Mouse (Mus musculus): Measurements from ENCODE around the gene Olfr294.

Olfr294 gene

DNA sequence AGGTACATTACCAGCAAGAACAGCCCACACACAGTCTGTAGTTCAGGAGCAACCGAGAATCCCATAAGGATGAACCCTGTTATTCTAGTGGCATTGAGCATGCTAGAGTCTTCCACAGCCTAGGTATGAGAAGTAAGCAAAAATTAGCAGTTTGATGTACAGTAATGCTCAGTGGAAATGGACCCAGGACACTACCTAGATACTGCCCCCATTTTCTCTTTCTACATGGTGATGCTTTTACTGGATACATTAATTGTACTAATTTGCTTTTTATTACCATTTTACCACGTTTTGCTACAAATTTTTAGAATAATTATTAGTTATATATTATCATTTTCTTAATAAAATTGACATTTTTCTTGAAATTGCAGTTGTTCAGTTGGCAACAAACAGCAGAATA, at the start of gene Olfr294:
Gene Olfr294 (minus strand): TSS at position 101 of the 400 bp plus-strand sequence.
- ATAC-seq (ENCODE audit: low TSS enrichment): no peak

- no peak for ATAC-seq (ENCODE audit: low TSS enrichment)
Measured at GRCm38 (mm10) chr7:86648761-86649160, 32.3 kb upstream of the Olfr294 start, which contains the start of gene Olfr293. Gene Olfr293, plus strand, starts transcription at chr7:86649061.

- no peak for ATAC-seq (ENCODE audit: low TSS enrichment)
Measured at GRCm38 (mm10) chr7:86583562-86583961, 32.9 kb downstream of the Olfr294 start, which contains the start of gene Olfr295. Gene Olfr295, plus strand, starts transcription at chr7:86583862.

All from frontal cortex, adult (tissue).